Mouse (Mus musculus): ENCODE results near the gene Cdh16. TPM values are rescaled to one million over a fixed set of nuclear protein-coding genes. Genes with fewer than 3 reads are reported as not detected.

Gene Cdh16
- polyA plus RNA-seq, 1 experiment from 2014 or later = 1.4 TPM

- WGBS = 79% methylated on average over 12 of the region's 12 CpGs
- H3K9ac ChIP-seq = no peak overlapping the region
- no peak for ATAC-seq (ENCODE audit: insufficient number of reproducible peaks, low FRiP score, low TSS enrichment, low read depth)
Observed at GRCm38 (mm10) chr8:104610185-104610766, 13.9 kb downstream of the Cdh16 start.

GRCm38 (mm10) chr8:104609222-104609621 is 15.0 kb downstream of the Cdh16 start:
- no peak overlapping the region for H3K9ac ChIP-seq
- H3K4me1 ChIP-seq = peaks cover 14% of the 10 kb centered on the region; the same call in 1 of the 2 replicates
- no peaks in the 10 kb centered on the region for H3K9me3 ChIP-seq
- WGBS = 66% methylated on average over 8 of the region's 8 CpGs
- ATAC-seq (ENCODE audit: insufficient number of reproducible peaks, low FRiP score, low TSS enrichment, low read depth) = peak; percentile 21; the same call in 1 of the 2 replicates
- H3K27ac ChIP-seq = no peak overlapping the region
- no peak overlapping the region for H3K4me2 ChIP-seq
- no peaks in the 10 kb centered on the region for H3K27me3 ChIP-seq
- no peak overlapping the region for H3K4me3 ChIP-seq
- H3K36me3 ChIP-seq = no peaks in the 10 kb centered on the region

More at GRCm38 (mm10) chr8:104610185-104610766, 13.9 kb downstream of the Cdh16 start:
- Histone ChIP-seq H3K9me3 (no peaks in the 10 kb centered on the region), H3K27ac (no peak overlapping the region; the same call in 1 of the 2 replicates), H3K4me2 (no peak overlapping the region), H3K4me3 (no peak overlapping the region), H3K36me3 (no peaks in the 10 kb centered on the region), H3K4me1 (peaks cover 14% of the 10 kb centered on the region; the same call in 1 of the 2 replicates), H3K27me3 (no peaks in the 10 kb centered on the region)

- H3K27me3 ChIP-seq = no peaks in the 10 kb centered on the region
Observed at GRCm38 (mm10) chr8:104607944-104608343, 16.3 kb downstream of the Cdh16 start.

GRCm38 (mm10) chr8:104606329-104606728 is 17.9 kb downstream of the Cdh16 start:
- Histone ChIP-seq H3K4me3 (no peak overlapping the region), H3K9ac (no peak overlapping the region), H3K27ac (peak overlapping the region; percentile 74), H3K27me3 (peaks cover 2% of the 10 kb centered on the region; the same call in 1 of the 2 replicates), H3K4me2 (no peak overlapping the region), H3K4me1 (peaks cover 26% of the 10 kb centered on the region; the same call in 1 of the 2 replicates), H3K9me3 (no peaks in the 10 kb centered on the region), H3K36me3 (no peaks in the 10 kb centered on the region)
- WGBS = 23% methylated on average over 6 of the region's 6 CpGs
- peak; percentile 53 for ATAC-seq (ENCODE audit: insufficient number of reproducible peaks, low FRiP score, low TSS enrichment, low read depth)

More at GRCm38 (mm10) chr8:104607944-104608343, 16.3 kb downstream of the Cdh16 start:
- no peak overlapping the region for H3K9ac ChIP-seq
- H3K9me3 ChIP-seq = no peaks in the 10 kb centered on the region
- no peaks in the 10 kb centered on the region for H3K36me3 ChIP-seq
- no peak overlapping the region for H3K4me2 ChIP-seq
- no peak for ATAC-seq (ENCODE audit: insufficient number of reproducible peaks, low FRiP score, low TSS enrichment, low read depth)
- H3K4me3 ChIP-seq = no peak overlapping the region
- 73% methylated on average over 2 of the region's 2 CpGs for WGBS
- peaks cover 14% of the 10 kb centered on the region; the same call in 1 of the 2 replicates for H3K4me1 ChIP-seq
- H3K27ac ChIP-seq = no peak overlapping the region

- H3K4me1 ChIP-seq = peaks cover 28% of the 10 kb centered on the region; the same call in 1 of the 2 replicates
- H3K9ac ChIP-seq = no peak overlapping the region
- WGBS = 62% methylated on average over 4 of the region's 4 CpGs
- peaks cover 5% of the 10 kb centered on the region; the same call in 1 of the 2 replicates for H3K27me3 ChIP-seq
- no peak overlapping the region; the same call in 1 of the 2 replicates for H3K27ac ChIP-seq
- H3K4me3 ChIP-seq = no peak overlapping the region
- 0 out of 2 replicates have a peak overlapping the region, but pooled peaks have one; percentile 12 for H3K4me2 ChIP-seq
- H3K36me3 ChIP-seq = no peaks in the 10 kb centered on the region
- no peaks in the 10 kb centered on the region for H3K9me3 ChIP-seq
- ATAC-seq (ENCODE audit: insufficient number of reproducible peaks, low FRiP score, low TSS enrichment, low read depth) = no peak
Observed at GRCm38 (mm10) chr8:104603245-104603593, 21.0 kb downstream of the Cdh16 start.

- 17% methylated on average over 21 of the region's 21 CpGs for WGBS
- no peaks in the 10 kb centered on the region for H3K36me3 ChIP-seq
- peak; percentile 83 for ATAC-seq (ENCODE audit: insufficient number of reproducible peaks, low FRiP score, low TSS enrichment, low read depth)
Observed at GRCm38 (mm10) chr8:104602468-104603244, 21.5 kb downstream of the Cdh16 start.

GRCm38 (mm10) chr8:104601941-104602371 is 22.2 kb downstream of the Cdh16 start:
- whole genome bisulfite sequencing = under 1% methylated on average over 12 of the region's 12 CpGs
- peak overlapping the region; percentile 47 for H3K4me2 ChIP-seq

More at GRCm38 (mm10) chr8:104602468-104603244, 21.5 kb downstream of the Cdh16 start:
- Histone ChIP-seq H3K9ac (no peak overlapping the region), H3K4me3 (peak overlapping the region; percentile 30), H3K27me3 (peaks cover 5% of the 10 kb centered on the region; the same call in 1 of the 2 replicates), H3K4me2 (peak overlapping the region; percentile 47), H3K9me3 (no peaks in the 10 kb centered on the region), H3K27ac (no peak overlapping the region), H3K4me1 (peaks cover 28% of the 10 kb centered on the region; the same call in 1 of the 2 replicates)

GRCm38 (mm10) chr8:104601386-104601785 is 22.8 kb downstream of the Cdh16 start:
- Histone ChIP-seq H3K4me2 (peak overlapping the region; percentile 47), H3K9me3 (no peaks in the 10 kb centered on the region), H3K4me3 (peak overlapping the region; percentile 30; the same call in 1 of the 2 replicates), H3K9ac (no peak overlapping the region), H3K27ac (no peak overlapping the region), H3K27me3 (peaks cover 5% of the 10 kb centered on the region; the same call in 1 of the 2 replicates), H3K36me3 (peaks cover under 1% of the 10 kb centered on the region; the same call in 1 of the 2 replicates), H3K4me1 (peaks cover 24% of the 10 kb centered on the region; the same call in 1 of the 2 replicates)
- ATAC-seq (ENCODE audit: insufficient number of reproducible peaks, low FRiP score, low TSS enrichment, low read depth) = no peak
- 34% methylated on average over 7 of the region's 7 CpGs for WGBS

More at GRCm38 (mm10) chr8:104601941-104602371, 22.2 kb downstream of the Cdh16 start:
- no peak for ATAC-seq (ENCODE audit: insufficient number of reproducible peaks, low FRiP score, low TSS enrichment, low read depth)
- Histone ChIP-seq H3K4me3 (peak overlapping the region; percentile 30), H3K9me3 (no peaks in the 10 kb centered on the region), H3K27me3 (peaks cover 5% of the 10 kb centered on the region; the same call in 1 of the 2 replicates), H3K27ac (no peak overlapping the region), H3K4me1 (peaks cover 28% of the 10 kb centered on the region; the same call in 1 of the 2 replicates), H3K9ac (no peak overlapping the region), H3K36me3 (no peaks in the 10 kb centered on the region)

GRCm38 (mm10) chr8:104598496-104598895 is 25.7 kb downstream of the Cdh16 start:
- no peak overlapping the region for H3K9ac ChIP-seq
- peaks cover 14% of the 10 kb centered on the region; the same call in 1 of the 2 replicates for H3K4me1 ChIP-seq
- no peak overlapping the region for H3K27ac ChIP-seq
- H3K9me3 ChIP-seq = no peaks in the 10 kb centered on the region
- no peak overlapping the region for H3K4me3 ChIP-seq
- ATAC-seq (ENCODE audit: insufficient number of reproducible peaks, low FRiP score, low TSS enrichment, low read depth) = no peak
- peaks cover 5% of the 10 kb centered on the region; the same call in 1 of the 2 replicates for H3K27me3 ChIP-seq
- H3K4me2 ChIP-seq = no peak overlapping the region
- peaks cover 22% of the 10 kb centered on the region for H3K36me3 ChIP-seq
- 32% methylated on average over 6 of the region's 6 CpGs for WGBS

- Histone ChIP-seq H3K9me3 (no peaks in the 10 kb centered on the region), H3K9ac (no peak overlapping the region), H3K27ac (no peak overlapping the region), H3K4me2 (no peak overlapping the region), H3K36me3 (peaks cover 24% of the 10 kb centered on the region), H3K4me1 (peaks cover 14% of the 10 kb centered on the region; the same call in 1 of the 2 replicates), H3K27me3 (peaks cover 5% of the 10 kb centered on the region; the same call in 1 of the 2 replicates), H3K4me3 (no peak overlapping the region)
- WGBS = 66% methylated on average over 6 of the region's 6 CpGs
- ATAC-seq (ENCODE audit: insufficient number of reproducible peaks, low FRiP score, low TSS enrichment, low read depth) = no peak
Observed at GRCm38 (mm10) chr8:104597656-104598055, 26.5 kb downstream of the Cdh16 start.

GRCm38 (mm10) chr8:104595773-104596536 is 28.2 kb downstream of the Cdh16 start:
- WGBS = 78% methylated on average over 21 of the region's 21 CpGs
- no peak overlapping the region for H3K27ac ChIP-seq
- no peaks in the 10 kb centered on the region for H3K27me3 ChIP-seq
- no peak overlapping the region for H3K9ac ChIP-seq
- ATAC-seq (ENCODE audit: insufficient number of reproducible peaks, low FRiP score, low TSS enrichment, low read depth) = no peak
- H3K4me1 ChIP-seq = peaks cover 9% of the 10 kb centered on the region
- H3K4me3 ChIP-seq = no peak overlapping the region
- no peak overlapping the region for H3K4me2 ChIP-seq
- H3K9me3 ChIP-seq = no peaks in the 10 kb centered on the region
- H3K36me3 ChIP-seq = peaks cover 24% of the 10 kb centered on the region
